Mouse (Mus musculus): ENCODE data around the gene Fbxw20. TPM values are rescaled to one million over a fixed set of nuclear protein-coding genes. Genes with fewer than 3 reads are reported as not detected.
"Not testable (repeated sequence)": the region's sequence is repeated elsewhere in the genome, so short reads cannot be mapped to it uniquely, and the experiment has no call there.

The Fbxw20 gene
- total RNA-seq (2021) (not detected), polyA plus RNA-seq (2012; rRNA removed) (not detected in 2 replicates)
- long read RNA-seq: 0 reads

DNA sequence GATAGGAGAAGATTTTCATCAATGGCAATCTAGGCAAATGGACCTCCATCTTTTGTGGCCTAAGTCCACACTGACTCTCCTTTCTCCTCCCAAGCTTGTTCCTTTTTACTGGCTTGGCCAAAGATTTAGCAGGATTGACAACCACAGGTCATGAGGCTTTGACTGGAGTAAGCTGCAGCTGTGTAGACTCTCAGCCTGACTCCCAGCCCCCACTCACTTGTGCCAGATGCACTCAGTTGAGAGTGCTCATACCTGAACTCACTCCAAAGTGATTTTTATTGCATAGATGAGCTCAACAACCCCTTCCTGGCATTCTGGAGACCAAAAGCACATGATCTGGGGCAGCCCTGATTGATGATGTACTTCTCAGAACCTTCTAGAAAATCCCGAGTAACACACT is at the start of gene Fbxw20:
TSS of gene Fbxw20 (minus strand) at position 101 of the 400 bp plus-strand sequence.
- Histone ChIP-seq H3K79me2 (replicated peaks; ENCODE audit: control insufficient read depth, insufficient read depth, low read length) (no peaks in the 10 kb centered on the region), H3K4me3 (no peak within 1 kb of the TSS), H3K27ac (no peak within 1 kb of the TSS), H3K27me3 (ENCODE audit: control insufficient read depth, insufficient read depth, low read length) (no peaks in the 10 kb centered on the region), H3K9ac (ENCODE audit: low read depth, low read length) (no peak within 1 kb of the TSS), H3K4me1 (ENCODE audit: control insufficient read depth, insufficient read depth, low read length) (no peaks in the 10 kb centered on the region), H3K36me3 (ENCODE audit: control insufficient read depth, insufficient read depth, low read length) (no peaks in the 10 kb centered on the region)
- no peak for TF ChIP-seq CTCF (IDR thresholded peaks at IDR 0.05)
- no peak for TF ChIP-seq EP300 (IDR thresholded peaks at IDR 0.05; ENCODE audit: insufficient read depth, low read depth, low read length)
- no peak for TF ChIP-seq POLR2A (IDR thresholded peaks at IDR 0.05; ENCODE audit: insufficient read depth, low read depth, low read length)
- intact Hi-C loops (cut with DNase I): no loop called here
- no peak for DNase-seq
- 91% methylated on average over 1 of the region's 1 CpGs for WGBS

DNA sequence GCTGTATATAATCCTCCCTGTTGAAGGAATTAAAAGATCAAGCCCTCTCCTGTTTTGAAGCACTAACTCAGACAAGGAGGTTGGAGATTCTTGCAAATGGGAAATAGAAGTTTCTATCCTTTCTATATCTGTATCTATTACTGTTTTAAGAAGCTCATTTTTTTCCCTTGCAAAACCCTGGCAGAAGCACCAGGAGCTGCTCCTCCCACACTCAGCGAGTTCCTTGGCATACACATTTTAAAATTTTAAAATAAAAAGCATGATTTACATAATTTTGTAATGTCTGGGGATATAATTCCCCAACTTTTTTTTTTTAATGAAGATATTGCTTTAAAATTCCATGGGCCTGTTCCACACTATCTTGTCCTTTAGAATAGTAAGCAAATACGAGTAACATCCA is 28.5 kb upstream of the Fbxw20 start:
- intact Hi-C loops (cut with DNase I): no loop called here
- WGBS: 58% methylated on average over 2 of the region's 2 CpGs
- Histone ChIP-seq H3K9ac (ENCODE audit: low read depth, low read length) (no peak overlapping the region), H3K79me2 (replicated peaks; ENCODE audit: control insufficient read depth, insufficient read depth, low read length) (no peaks in the 10 kb centered on the region), H3K4me3 (no peak overlapping the region), H3K4me1 (ENCODE audit: control insufficient read depth, insufficient read depth, low read length) (no peaks in the 10 kb centered on the region), H3K27ac (no peak overlapping the region), H3K27me3 (ENCODE audit: control insufficient read depth, insufficient read depth, low read length) (no peaks in the 10 kb centered on the region), H3K36me3 (ENCODE audit: control insufficient read depth, insufficient read depth, low read length) (no peaks in the 10 kb centered on the region)
- DNase-seq: no peak
- TF ChIP-seq POLR2A (IDR thresholded peaks at IDR 0.05; ENCODE audit: insufficient read depth, low read depth, low read length) (no peak), EP300 (IDR thresholded peaks at IDR 0.05; ENCODE audit: insufficient read depth, low read depth, low read length) (no peak), CTCF (IDR thresholded peaks at IDR 0.05) (no peak)

DNA sequence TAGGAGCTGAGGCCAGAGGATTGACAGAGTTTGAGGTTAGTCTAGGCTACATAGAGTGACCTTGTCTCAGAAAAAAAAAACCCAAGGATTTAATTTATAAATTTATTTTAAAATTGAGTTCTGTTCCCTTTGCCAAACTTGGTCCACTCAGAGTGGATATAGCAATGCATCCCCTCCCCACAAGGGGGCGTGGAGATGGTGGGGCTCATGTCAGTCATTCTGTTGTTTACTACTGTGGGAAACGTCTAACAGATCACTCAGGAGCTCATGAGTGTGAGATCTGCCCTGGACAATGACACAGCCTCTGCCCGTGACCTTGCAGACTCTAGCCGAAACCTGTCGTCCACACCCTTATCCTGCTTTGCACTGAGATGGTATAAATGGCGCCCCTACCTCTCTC is 16.1 kb downstream of the Fbxw20 start:
- intact Hi-C loops (cut with DNase I): no loop called here
- Histone ChIP-seq H3K79me2 (replicated peaks; ENCODE audit: control insufficient read depth, insufficient read depth, low read length) (no peaks in the 10 kb centered on the region), H3K9ac (ENCODE audit: low read depth, low read length) (no peak overlapping the region), H3K4me1 (ENCODE audit: control insufficient read depth, insufficient read depth, low read length) (no peaks in the 10 kb centered on the region), H3K27me3 (ENCODE audit: control insufficient read depth, insufficient read depth, low read length) (no peaks in the 10 kb centered on the region), H3K27ac (no peak overlapping the region), H3K4me3 (no peak overlapping the region), H3K36me3 (ENCODE audit: control insufficient read depth, insufficient read depth, low read length) (no peaks in the 10 kb centered on the region)
- TF ChIP-seq POLR2A (IDR thresholded peaks at IDR 0.05; ENCODE audit: insufficient read depth, low read depth, low read length): no peak
- no peak for TF ChIP-seq CTCF (IDR thresholded peaks at IDR 0.05)
- no peak for TF ChIP-seq EP300 (IDR thresholded peaks at IDR 0.05; ENCODE audit: insufficient read depth, low read depth, low read length)
- no peak for DNase-seq
- 63% methylated on average over 6 of the region's 6 CpGs for WGBS

DNA sequence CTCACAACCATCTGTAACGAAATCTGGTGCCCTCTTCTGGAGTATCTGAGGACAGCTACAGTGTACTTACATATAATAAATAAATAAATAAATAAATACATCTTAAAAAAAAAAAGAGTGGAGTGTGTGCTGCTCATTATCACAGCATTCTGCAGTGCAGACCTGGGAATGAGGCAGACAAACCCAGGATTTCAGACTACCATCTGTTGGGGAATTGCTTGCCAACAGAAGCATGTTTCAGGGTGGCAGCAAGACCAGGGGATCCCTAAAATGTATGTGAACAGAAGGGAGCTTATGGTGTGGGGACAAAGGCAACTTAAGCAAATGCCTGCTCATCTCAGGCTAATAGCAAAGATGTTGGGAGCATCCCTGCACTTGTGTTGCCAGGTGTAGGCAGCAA is 33.2 kb downstream of the Fbxw20 start:
- H3K4me3 ChIP-seq; DNase-seq; H3K27ac ChIP-seq; H3K4me1 ChIP-seq (ENCODE audit: control insufficient read depth, insufficient read depth, low read length); H3K27me3 ChIP-seq (ENCODE audit: control insufficient read depth, insufficient read depth, low read length); H3K9ac ChIP-seq (ENCODE audit: low read depth, low read length); H3K79me2 ChIP-seq (replicated peaks; ENCODE audit: control insufficient read depth, insufficient read depth, low read length); H3K36me3 ChIP-seq (ENCODE audit: control insufficient read depth, insufficient read depth, low read length); intact Hi-C loops (cut with DNase I): not testable (repeated sequence)
- WGBS: 63% methylated on average over 1 of the region's 1 CpGs

DNA sequence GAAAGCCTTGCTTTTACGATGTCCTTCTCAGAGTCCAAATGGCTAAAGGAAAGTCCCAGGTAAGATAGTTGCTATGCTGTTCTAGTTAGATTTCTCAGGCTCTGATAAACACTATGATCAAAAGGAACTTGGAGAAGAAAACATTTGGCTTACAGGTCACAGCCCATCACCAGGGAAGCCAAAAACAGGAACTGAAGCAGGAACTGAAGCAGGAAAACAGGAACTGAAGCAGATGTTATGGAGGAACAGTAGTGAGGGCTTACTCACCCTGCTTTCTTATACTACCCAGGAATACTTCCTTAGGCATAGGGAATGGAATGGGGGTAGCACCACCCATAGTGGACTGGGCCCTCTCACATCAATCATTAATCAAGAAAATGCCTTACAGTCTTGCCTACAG is 34.2 kb downstream of the Fbxw20 start:
- DNase-seq: no peak

DNA sequence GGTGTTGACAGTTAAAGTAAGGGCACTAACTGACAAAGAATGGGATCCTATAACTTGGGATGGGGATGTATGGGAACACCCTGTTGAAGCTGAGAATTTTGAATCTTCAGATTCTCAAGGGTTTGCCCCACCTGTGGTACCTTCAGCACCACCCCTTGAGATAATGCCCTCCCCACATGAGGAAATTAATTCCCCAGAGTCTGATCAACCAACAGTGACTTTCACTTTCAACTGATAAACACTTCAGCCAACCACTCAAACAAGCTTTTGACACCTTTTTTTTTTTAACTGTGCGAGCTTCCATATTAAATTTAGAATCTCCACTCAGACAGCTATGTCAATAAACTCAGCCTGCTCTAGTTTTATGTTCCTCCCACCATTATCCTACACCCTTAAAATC is 35.2 kb downstream of the Fbxw20 start:
- Histone ChIP-seq H3K27me3 (ENCODE audit: control insufficient read depth, insufficient read depth, low read length) (no peaks in the 10 kb centered on the region), H3K79me2 (replicated peaks; ENCODE audit: control insufficient read depth, insufficient read depth, low read length) (no peaks in the 10 kb centered on the region), H3K4me3 (no peak overlapping the region), H3K9ac (ENCODE audit: low read depth, low read length) (no peak overlapping the region), H3K4me1 (ENCODE audit: control insufficient read depth, insufficient read depth, low read length) (no peaks in the 10 kb centered on the region), H3K36me3 (ENCODE audit: control insufficient read depth, insufficient read depth, low read length) (no peaks in the 10 kb centered on the region), H3K27ac (no peak overlapping the region)
- intact Hi-C loops (cut with DNase I): no loop called here
- TF ChIP-seq EP300 (IDR thresholded peaks at IDR 0.05; ENCODE audit: insufficient read depth, low read depth, low read length) (no peak), POLR2A (IDR thresholded peaks at IDR 0.05; ENCODE audit: insufficient read depth, low read depth, low read length) (no peak), CTCF (IDR thresholded peaks at IDR 0.05) (no peak)
- 31% methylated on average over 1 of the region's 1 CpGs for WGBS
- DNase-seq: no peak

More for the DNA sequence above, 34.2 kb downstream of the Fbxw20 start:
- H3K27ac ChIP-seq: no peak overlapping the region
- H3K36me3 ChIP-seq (ENCODE audit: control insufficient read depth, insufficient read depth, low read length): no peaks in the 10 kb centered on the region
- TF ChIP-seq POLR2A (IDR thresholded peaks at IDR 0.05; ENCODE audit: insufficient read depth, low read depth, low read length): no peak
- TF ChIP-seq EP300 (IDR thresholded peaks at IDR 0.05; ENCODE audit: insufficient read depth, low read depth, low read length): no peak
- no peak for TF ChIP-seq CTCF (IDR thresholded peaks at IDR 0.05)
- H3K27me3 ChIP-seq (ENCODE audit: control insufficient read depth, insufficient read depth, low read length): no peaks in the 10 kb centered on the region
- H3K4me3 ChIP-seq: no peak overlapping the region
- no peaks in the 10 kb centered on the region for H3K4me1 ChIP-seq (ENCODE audit: control insufficient read depth, insufficient read depth, low read length)
- intact Hi-C loops (cut with DNase I): no loop called here
- 90% methylated on average over 1 of the region's 1 CpGs for WGBS
- no peaks in the 10 kb centered on the region for H3K79me2 ChIP-seq (replicated peaks; ENCODE audit: control insufficient read depth, insufficient read depth, low read length)
- H3K9ac ChIP-seq (ENCODE audit: low read depth, low read length): no peak overlapping the region

DNA sequence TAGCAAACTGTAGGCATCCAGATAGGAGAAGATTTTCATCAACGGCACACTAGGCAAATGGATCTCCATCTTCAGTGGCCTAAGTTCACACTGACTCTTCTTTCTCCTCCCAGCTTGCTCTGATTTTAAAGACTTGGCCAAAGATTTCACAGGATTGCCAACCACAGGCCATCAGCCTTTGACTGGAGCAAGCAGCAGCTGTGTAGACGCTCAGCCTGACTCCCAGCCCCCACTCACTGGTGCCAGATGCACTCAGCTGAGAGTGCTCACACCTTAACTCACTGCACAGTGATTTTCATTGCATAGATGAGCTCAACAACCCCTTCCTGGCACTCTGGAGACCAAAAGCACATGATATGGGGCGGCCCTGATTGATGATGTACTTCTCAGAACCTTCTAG is 38.7 kb downstream of the Fbxw20 start, which contains the start of gene Fbxw13:
TSS of gene Fbxw13 (minus strand) at position 101 of the 400 bp plus-strand sequence.
- WGBS: 76% methylated on average over 3 of the region's 3 CpGs
- intact Hi-C loops (cut with DNase I); DNase-seq; H3K4me3 ChIP-seq; H3K79me2 ChIP-seq (replicated peaks; ENCODE audit: control insufficient read depth, insufficient read depth, low read length); H3K27ac ChIP-seq; H3K36me3 ChIP-seq (ENCODE audit: control insufficient read depth, insufficient read depth, low read length); H3K9ac ChIP-seq (ENCODE audit: low read depth, low read length); H3K27me3 ChIP-seq (ENCODE audit: control insufficient read depth, insufficient read depth, low read length); H3K4me1 ChIP-seq (ENCODE audit: control insufficient read depth, insufficient read depth, low read length): not testable (repeated sequence)
